Mouse (Mus musculus): ENCODE results near the gene Fxyd1.

Fxyd1 gene

GRCm38 (mm10) chr7:31017104-31017901, 39.7 kb downstream of the Fxyd1 start:
- DNase-seq (ENCODE audit: low spot score in 2 of 2): no peak

GRCm38 (mm10) chr7:31012971-31013370, 44.0 kb downstream of the Fxyd1 start:
- DNase-seq (ENCODE audit: low spot score in 2 of 2): no peak

- DNase-seq (ENCODE audit: low spot score in 2 of 2): no peak
Measured at GRCm38 (mm10) chr7:31008889-31009288, 48.1 kb downstream of the Fxyd1 start.

- DNase-seq (ENCODE audit: low spot score in 2 of 2): no peak
Measured at GRCm38 (mm10) chr7:31008175-31008574, 48.8 kb downstream of the Fxyd1 start.

- DNase-seq (ENCODE audit: low spot score in 2 of 2): no peak
Measured at GRCm38 (mm10) chr7:31007775-31008174, 49.2 kb downstream of the Fxyd1 start.

DNA sequence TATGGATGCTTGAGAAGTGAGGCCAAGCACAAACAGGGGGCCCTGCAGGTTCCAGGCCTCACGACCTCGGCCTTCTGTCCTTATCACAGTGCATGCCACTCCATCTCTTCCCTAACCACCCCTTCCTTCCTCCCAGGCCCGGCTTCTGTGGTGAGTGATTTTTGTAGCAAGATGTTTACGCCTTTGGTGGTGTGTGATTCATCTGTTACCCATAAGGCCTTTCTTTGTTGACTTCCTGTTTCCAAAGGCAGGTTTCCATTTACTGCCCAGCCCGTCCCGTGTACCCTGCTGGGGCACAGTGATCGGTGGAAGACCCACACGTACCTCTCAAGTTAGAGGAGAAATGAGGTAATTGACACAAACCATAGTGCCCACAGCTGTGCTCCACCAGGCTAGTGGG, 54.3 kb downstream of the Fxyd1 start:
- DNase-seq (ENCODE audit: low spot score in 2 of 2): peak; percentile 22 to 46
